Mouse (Mus musculus) limb, embryonic 10.5 days (tissue): ENCODE results near the gene Kalrn. TPM values are rescaled to one million over a fixed set of nuclear protein-coding genes. Genes with fewer than 3 reads are reported as not detected.
"Not testable (repeated sequence)": the region's sequence is repeated elsewhere in the genome, so short reads cannot be mapped to it uniquely, and the experiment has no call there.

Experiments
- DNase-seq: peaks from one replicate; pipeline ENCODE4 v3.0.0-alpha.2; 2017; ENCODE audit warnings: low spot score
- H3K27ac ChIP-seq: fragments of 300-500 bp; sonication (generic); 2 replicates; pipeline ENCODE4 v1.5.1; 2016; ENCODE audit warnings: mild to moderate bottlenecking
- H3K27me3 ChIP-seq: fragments of 300-500 bp; sonication (generic); 2 replicates; pipeline ENCODE4 v1.6.1; 2016; ENCODE audit warnings: low read depth, mild to moderate bottlenecking; ENCODE audit not compliant: poor library complexity, severe bottlenecking
- H3K36me3 ChIP-seq: fragments of 300-500 bp; sonication (generic); 2 replicates; pipeline ENCODE4 v1.6.1; 2016; ENCODE audit warnings: mild to moderate bottlenecking, moderate library complexity
- H3K4me1 ChIP-seq: fragments of 300-500 bp; sonication (generic); 2 replicates; pipeline ENCODE4 v1.6.1; 2016
- H3K4me3 ChIP-seq: fragments of 300-500 bp; sonication (generic); 2 replicates; pipeline ENCODE4 v1.5.1; 2016; ENCODE audit warnings: mild to moderate bottlenecking, moderate library complexity
- H3K9me3 ChIP-seq: fragments of 300-500 bp; sonication (generic); replicated peaks from 2 replicates; pipeline ENCODE4 v1.6.1; 2016; ENCODE audit warnings: mild to moderate bottlenecking
- WGBS: fragments of 180-500 bp; shearing (Covaris S2); methylation state at CpG from one replicate; pipeline ENCODE4 v1.1.7; 2016; 5-methylcytosine and 5-hydroxymethylcytosine counted together
- polyA plus RNA-seq: library from polyadenylated mRNA; unstranded; fragments of >200 nt; fragmentation: Nextera tagmentation; extraction: Ambion mirVana; gene quantifications from 2 replicates; pipeline ENCODE4 v1.2.1, GENCODE M21; 2016

The Kalrn gene
- polyA plus RNA-seq, 1 experiment from 2014 or later: 8.3 TPM

DNA sequence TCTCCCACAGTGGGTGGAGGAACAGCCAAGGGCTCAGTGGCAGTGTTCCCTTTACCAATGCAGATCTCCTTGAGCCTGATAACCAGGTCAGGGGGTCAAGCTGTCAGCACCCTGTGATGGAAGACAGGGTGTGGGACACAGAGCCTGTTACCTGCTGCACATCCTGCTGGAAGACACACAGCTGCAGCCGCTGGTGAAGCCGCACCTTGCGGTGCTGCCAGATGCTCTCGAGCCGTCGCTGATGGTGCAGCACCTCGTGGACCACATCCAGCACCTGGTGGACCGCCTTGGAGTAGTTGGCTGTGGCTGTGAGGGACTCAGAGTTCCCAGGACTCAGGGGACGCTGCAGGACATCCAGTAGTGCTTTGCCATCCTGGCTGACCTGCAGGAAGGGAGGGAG is 265.9 kb downstream of the Kalrn start:
- H3K9me3 ChIP-seq: no peaks in the 10 kb centered on the region
- WGBS: 69% methylated on average over 9 of the region's 9 CpGs
- DNase-seq: no peak
- no peaks in the 10 kb centered on the region for H3K4me1 ChIP-seq
- no peak overlapping the region for H3K27ac ChIP-seq
- H3K4me3 ChIP-seq: no peak overlapping the region
- H3K36me3 ChIP-seq: peaks cover 41% of the 10 kb centered on the region
- no peaks in the 10 kb centered on the region; the same call in 1 of the 2 replicates for H3K27me3 ChIP-seq

DNA sequence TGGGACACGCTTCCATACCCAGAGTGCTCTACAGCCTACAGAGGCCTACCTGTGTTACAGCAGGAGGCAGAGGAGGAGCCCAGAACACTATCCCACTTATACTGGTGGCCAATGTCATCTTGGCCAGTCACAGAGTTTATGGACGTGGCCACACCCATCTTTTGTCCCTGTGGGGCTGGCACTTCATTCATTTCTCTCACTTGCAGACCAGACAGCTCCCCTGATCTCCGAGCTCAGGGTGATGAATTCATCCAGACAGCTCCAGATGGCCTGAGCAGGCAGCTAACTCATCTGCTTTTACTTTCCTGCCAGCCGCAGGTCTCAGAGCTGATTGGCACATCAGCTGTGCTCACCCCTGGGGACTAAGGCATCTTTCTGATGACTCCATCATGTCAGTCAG is 267.7 kb downstream of the Kalrn start:
- no peaks in the 10 kb centered on the region for H3K9me3 ChIP-seq
- no peaks in the 10 kb centered on the region; the same call in 1 of the 2 replicates for H3K27me3 ChIP-seq
- 60% methylated on average over 4 of the region's 4 CpGs for WGBS
- DNase-seq: no peak
- no peak overlapping the region for H3K4me3 ChIP-seq
- no peaks in the 10 kb centered on the region for H3K4me1 ChIP-seq
- H3K36me3 ChIP-seq: peaks cover 41% of the 10 kb centered on the region
- no peak overlapping the region for H3K27ac ChIP-seq

DNA sequence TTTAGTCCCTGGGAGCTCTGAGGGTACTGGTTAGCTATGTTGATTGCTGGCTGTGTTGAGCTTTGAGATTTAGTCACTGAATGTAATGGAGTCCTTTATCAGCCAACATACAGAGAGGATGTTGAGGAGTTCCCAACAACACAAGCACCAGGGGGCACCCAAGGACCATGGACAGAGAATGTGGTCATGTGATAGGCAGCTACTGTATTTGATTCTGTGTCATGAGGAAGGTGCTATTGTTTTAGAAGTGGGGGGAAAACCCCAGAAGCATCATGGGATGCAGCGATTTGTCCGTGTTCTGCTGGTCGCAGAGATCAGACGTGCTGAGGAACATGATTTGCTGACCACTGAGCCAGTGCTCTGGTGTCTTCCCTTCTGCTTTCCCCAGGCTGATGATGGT is 269.5 kb downstream of the Kalrn start:
- not testable (repeated sequence) for DNase-seq, H3K9me3 ChIP-seq, H3K4me1 ChIP-seq, H3K27ac ChIP-seq, H3K27me3 ChIP-seq, H3K4me3 ChIP-seq
- WGBS: 79% methylated on average over 4 of the region's 4 CpGs
- H3K36me3 ChIP-seq: peaks cover 32% of the 10 kb centered on the region

GRCm38 (mm10) chr16:34302503-34302902 is 270.8 kb downstream of the Kalrn start:
- Histone ChIP-seq H3K27me3 (no peaks in the 10 kb centered on the region; the same call in 1 of the 2 replicates), H3K9me3 (no peaks in the 10 kb centered on the region), H3K27ac (no peak overlapping the region), H3K36me3 (peaks cover 27% of the 10 kb centered on the region), H3K4me1 (no peaks in the 10 kb centered on the region), H3K4me3 (no peak overlapping the region)
- no peak for DNase-seq
- WGBS: 82% methylated on average over 1 of the region's 1 CpGs

DNA sequence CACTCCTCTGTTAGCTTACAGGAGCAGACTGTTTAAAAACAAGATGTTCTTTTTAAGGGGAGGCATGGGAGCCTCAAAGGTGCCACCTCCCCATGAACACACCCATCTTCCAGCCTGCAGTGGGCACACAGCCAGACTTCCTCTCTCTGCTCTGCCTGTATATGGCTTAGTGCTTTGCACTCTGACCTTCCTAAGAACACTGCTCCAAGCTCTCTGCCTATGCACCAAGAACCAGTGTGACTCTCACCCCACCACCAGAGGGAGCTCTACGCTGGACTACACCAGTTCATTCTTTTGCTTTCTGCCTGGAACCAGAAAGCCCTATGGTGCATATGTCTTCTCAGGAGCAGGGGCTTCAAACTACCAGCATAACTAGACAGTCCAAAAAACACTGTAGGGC is 271.3 kb downstream of the Kalrn start:
- Histone ChIP-seq H3K4me3 (no peak overlapping the region), H3K27me3 (no peaks in the 10 kb centered on the region), H3K4me1 (no peaks in the 10 kb centered on the region), H3K27ac (no peak overlapping the region), H3K9me3 (no peaks in the 10 kb centered on the region), H3K36me3 (peaks cover 23% of the 10 kb centered on the region)
- 84% methylated on average over 1 of the region's 1 CpGs for WGBS
- no peak for DNase-seq

- no peak for DNase-seq
- no peak overlapping the region for H3K4me3 ChIP-seq
- 73% methylated on average over 2 of the region's 2 CpGs for WGBS
- no peak overlapping the region for H3K27ac ChIP-seq
- H3K27me3 ChIP-seq: no peaks in the 10 kb centered on the region
- H3K4me1 ChIP-seq: no peaks in the 10 kb centered on the region
- H3K9me3 ChIP-seq: no peaks in the 10 kb centered on the region
- H3K36me3 ChIP-seq: peaks cover 3% of the 10 kb centered on the region; the same call in 1 of the 2 replicates
Measured at GRCm38 (mm10) chr16:34299226-34299625, 274.1 kb downstream of the Kalrn start.

- Histone ChIP-seq H3K27me3 (no peaks in the 10 kb centered on the region), H3K27ac (no peak overlapping the region), H3K36me3 (peaks cover 11% of the 10 kb centered on the region), H3K4me1 (no peaks in the 10 kb centered on the region), H3K9me3 (no peaks in the 10 kb centered on the region), H3K4me3 (no peak overlapping the region)
- WGBS: 95% methylated on average over 5 of the region's 5 CpGs
- DNase-seq: no peak
Measured at GRCm38 (mm10) chr16:34297911-34298682, 275.2 kb downstream of the Kalrn start.

- H3K27ac ChIP-seq: no peak overlapping the region
- H3K9me3 ChIP-seq: no peaks in the 10 kb centered on the region
- H3K27me3 ChIP-seq: no peaks in the 10 kb centered on the region
- no peak for DNase-seq
- peaks cover 17% of the 10 kb centered on the region for H3K36me3 ChIP-seq
- H3K4me1 ChIP-seq: no peaks in the 10 kb centered on the region
- no peak overlapping the region for H3K4me3 ChIP-seq
- 80% methylated on average over 6 of the region's 6 CpGs for WGBS
Measured at GRCm38 (mm10) chr16:34294568-34294967, 278.8 kb downstream of the Kalrn start.

DNA sequence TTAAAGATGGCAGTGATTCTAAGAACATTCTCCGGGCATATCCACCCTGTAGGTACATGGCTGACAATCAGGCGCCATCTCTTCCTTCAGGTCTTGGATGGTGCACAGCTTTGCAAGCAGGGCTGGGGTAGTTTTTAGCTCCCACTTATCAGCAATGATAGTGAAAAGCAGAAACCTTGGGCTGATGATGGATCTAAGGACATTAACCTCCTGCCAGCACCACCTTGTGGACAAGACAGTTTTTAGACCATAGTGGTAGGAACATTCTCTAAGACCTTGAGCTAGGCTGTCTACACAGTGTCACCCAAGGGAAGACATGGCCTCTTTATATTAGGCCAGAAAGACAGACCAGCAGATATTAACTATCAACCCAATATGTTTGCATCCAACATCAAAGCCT is 279.7 kb downstream of the Kalrn start:
- no peak for DNase-seq
- no peaks in the 10 kb centered on the region for H3K4me1 ChIP-seq
- WGBS: 96% methylated on average over 2 of the region's 2 CpGs
- H3K9me3 ChIP-seq: no peaks in the 10 kb centered on the region
- H3K27me3 ChIP-seq: no peaks in the 10 kb centered on the region
- no peak overlapping the region for H3K4me3 ChIP-seq
- peaks cover 17% of the 10 kb centered on the region for H3K36me3 ChIP-seq
- no peak overlapping the region for H3K27ac ChIP-seq

GRCm38 (mm10) chr16:34289583-34289982 is 283.7 kb downstream of the Kalrn start:
- Histone ChIP-seq H3K9me3 (no peaks in the 10 kb centered on the region), H3K27me3 (no peaks in the 10 kb centered on the region), H3K4me1 (no peaks in the 10 kb centered on the region), H3K4me3 (no peak overlapping the region), H3K36me3 (peaks cover 17% of the 10 kb centered on the region), H3K27ac (no peak overlapping the region)
- no peak for DNase-seq
- whole genome bisulfite sequencing: 48% methylated on average over 7 of the region's 7 CpGs

- WGBS: 91% methylated on average over 8 of the region's 8 CpGs
- Histone ChIP-seq H3K36me3 (no peaks in the 10 kb centered on the region), H3K27ac (no peak overlapping the region), H3K9me3 (no peaks in the 10 kb centered on the region), H3K27me3 (no peaks in the 10 kb centered on the region), H3K4me3 (no peak overlapping the region), H3K4me1 (peaks cover 8% of the 10 kb centered on the region)
- no peak for DNase-seq
Measured at GRCm38 (mm10) chr16:34282026-34282425, 291.3 kb downstream of the Kalrn start.

GRCm38 (mm10) chr16:34279654-34280383 is 293.5 kb downstream of the Kalrn start:
- WGBS: 93% methylated on average over 7 of the region's 7 CpGs
- Histone ChIP-seq H3K36me3 (no peaks in the 10 kb centered on the region), H3K9me3 (no peaks in the 10 kb centered on the region), H3K4me3 (no peak overlapping the region), H3K27me3 (no peaks in the 10 kb centered on the region), H3K4me1 (peaks cover 8% of the 10 kb centered on the region), H3K27ac (no peak overlapping the region)
- no peak for DNase-seq

DNA sequence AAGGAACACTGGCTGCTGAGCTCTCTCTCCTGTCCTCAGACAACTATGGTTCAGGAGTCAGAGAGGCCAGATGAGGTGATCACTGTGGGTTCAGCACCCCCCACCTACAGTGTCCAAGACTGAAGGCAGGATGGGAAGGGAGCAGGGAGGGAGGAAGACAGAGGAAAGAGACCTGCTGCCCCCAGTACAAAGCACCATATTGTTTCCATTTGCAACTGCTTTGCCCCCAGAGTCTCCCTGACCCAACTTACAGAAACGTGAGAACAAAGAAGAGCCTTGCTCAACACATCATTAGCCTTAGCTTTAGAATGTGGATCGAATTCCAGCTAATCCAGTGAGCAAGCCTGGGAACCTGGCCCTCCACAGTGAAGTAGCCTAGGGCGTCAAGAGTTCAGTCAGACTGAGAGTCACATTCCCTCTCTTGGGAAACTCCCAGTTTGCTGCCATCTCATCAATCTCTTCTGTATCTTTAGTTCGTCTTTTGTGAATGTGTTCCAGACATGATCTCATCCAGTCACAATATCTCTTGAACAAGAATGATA is 295.0 kb downstream of the Kalrn start:
- Histone ChIP-seq H3K36me3 (no peaks in the 10 kb centered on the region), H3K4me1 (peaks cover 8% of the 10 kb centered on the region), H3K27me3 (no peaks in the 10 kb centered on the region), H3K27ac (peak overlapping the region; percentile 22; the same call in 1 of the 2 replicates), H3K4me3 (no peak overlapping the region), H3K9me3 (no peaks in the 10 kb centered on the region)
- DNase-seq: no peak
- WGBS: 52% methylated on average over 4 of the region's 4 CpGs
